Mouse (Mus musculus) cerebellum, adult 11-12 months (tissue): ENCODE results near the gene Krtap4-2.

Source experiments
- DNase-seq: peaks from one replicate; pipeline ENCODE4 v3.0.0; 2022

The Krtap4-2 gene

DNA sequence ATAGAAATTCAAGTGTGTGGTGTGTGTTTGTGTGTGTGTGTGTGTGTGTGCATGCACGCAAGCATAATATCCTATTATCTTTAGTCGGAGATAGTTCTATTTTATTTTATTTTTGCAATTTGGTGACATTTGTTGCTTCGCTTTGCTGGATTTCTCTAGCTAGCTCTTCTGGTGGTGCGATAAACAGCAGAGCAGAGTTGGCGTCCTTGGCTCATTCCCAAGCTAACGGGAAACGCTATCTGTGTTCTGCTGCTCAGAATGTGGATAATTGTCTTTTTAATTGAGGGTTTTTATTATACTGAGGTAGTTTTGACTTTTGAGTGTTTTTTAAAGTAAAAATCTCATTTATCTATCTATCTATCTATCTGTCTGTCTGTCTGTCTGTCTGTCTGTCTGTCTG, 49.8 kb downstream of the Krtap4-2 start:
- DNase-seq, result no peak
